Mouse (Mus musculus) kidney, postnatal 0 days (tissue): Measurements from ENCODE around the gene Ldhc. TPM values are rescaled to one million over a fixed set of nuclear protein-coding genes. Genes with fewer than 3 reads are reported as not detected.
A peak's percentile ranks its signal among the peaks of the same experiment; 100 is the strongest.

Experiments
- ATAC-seq: fragments of 200-750 bp; cut with Nextera tagmentation; replicated peaks from 2 replicates; pipeline ENCODE4 v1.8.0; 2017; ENCODE audit warnings: low read depth, moderate number of reproducible peaks, moderate TSS enrichment, moderate library complexity; ENCODE audit not compliant: low FRiP score
- DNase-seq: peaks from one replicate; pipeline ENCODE4 v3.0.0-alpha.2; 2016; ENCODE audit warnings: low spot score
- H3K27ac ChIP-seq: fragments of 300-500 bp; sonication (generic); 2 replicates; pipeline ENCODE4 v1.5.1; 2014; ENCODE audit warnings: mild to moderate bottlenecking
- H3K27me3 ChIP-seq: fragments of 300-500 bp; sonication (generic); 2 replicates; pipeline ENCODE4 v1.6.1; 2014; ENCODE audit warnings: low read length, mixed read lengths; ENCODE audit not compliant: insufficient read depth
- H3K36me3 ChIP-seq: fragments of 300-500 bp; sonication (generic); 2 replicates; pipeline ENCODE4 v1.6.1; 2014; ENCODE audit warnings: low read length, mixed read lengths; ENCODE audit not compliant: insufficient read depth
- H3K4me1 ChIP-seq: fragments of 300-500 bp; sonication (generic); replicated peaks from 2 replicates; pipeline ENCODE4 v1.6.1; 2014; ENCODE audit warnings: antibody characterized with exemption, low read length, mixed read lengths; ENCODE audit not compliant: insufficient read depth
- H3K4me2 ChIP-seq: fragments of 300-500 bp; sonication (generic); 2 replicates; pipeline ENCODE4 v1.6.1; 2014; ENCODE audit warnings: mild to moderate bottlenecking, low read length, moderate library complexity, mixed read lengths
- H3K4me3 ChIP-seq: fragments of 300-500 bp; sonication (generic); replicated peaks from 2 replicates; pipeline ENCODE4 v1.5.1; 2014; ENCODE audit warnings: low read depth, low read length
- H3K9ac ChIP-seq: fragments of 300-500 bp; sonication (generic); 2 replicates; pipeline ENCODE4 v1.6.1; 2014; ENCODE audit warnings: low read depth, low read length
- H3K9me3 ChIP-seq: fragments of 300-500 bp; sonication (generic); replicated peaks from 2 replicates; pipeline ENCODE4 v1.6.1; 2016; ENCODE audit warnings: low read length, inconsistent platforms, mixed read lengths
- CTCF ChIP-seq: IDR thresholded peaks from 2 replicates; pipeline ENCODE4 v1.5.1; 2016; ENCODE audit warnings: antibody characterized with exemption, low read depth, mild to moderate bottlenecking, moderate library complexity
- WGBS: fragments of 180-500 bp; shearing (Covaris S2); extraction: QIAGEN DNeasy Blood & Tissue Kit; methylation state at CpG from one replicate; pipeline ENCODE4 v1.1.7; 2014; 5-methylcytosine and 5-hydroxymethylcytosine counted together
- polyA plus RNA-seq: library from polyadenylated mRNA; unstranded; fragments of >200 nt; fragmentation: Nextera tagmentation; extraction: Ambion mirVana; gene quantifications from 2 replicates; pipeline ENCODE4 v1.2.1, GENCODE M21; 2015

Gene Ldhc
- polyA plus RNA-seq, 1 experiment from 2014 or later: not detected

GRCm38 (mm10) chr7:46846486-46847244 is 14.3 kb upstream of the Ldhc start:
- H3K4me1 ChIP-seq: peaks cover 17% of the 10 kb centered on the region
- H3K27me3 ChIP-seq: no peaks in the 10 kb centered on the region
- 2% methylated on average over 28 of the region's 28 CpGs for WGBS
- peak overlapping the region; percentile 95 for H3K27ac ChIP-seq
- ATAC-seq: peak; percentile 55
- H3K4me3 ChIP-seq: peak overlapping the region; percentile 96
- DNase-seq: peak; percentile 85
- peaks cover 30% of the 10 kb centered on the region for H3K36me3 ChIP-seq
- peak overlapping the region; percentile 91 for H3K9ac ChIP-seq
- no peaks in the 10 kb centered on the region for H3K9me3 ChIP-seq
- peak; percentile 53; the same call in 1 of the 2 replicates for TF ChIP-seq CTCF
- H3K4me2 ChIP-seq: peak overlapping the region; percentile 99

GRCm38 (mm10) chr7:46849287-46849686 is 11.7 kb upstream of the Ldhc start:
- no peak overlapping the region for H3K4me3 ChIP-seq
- no peaks in the 10 kb centered on the region for H3K27me3 ChIP-seq
- no peak for ATAC-seq
- no peak for DNase-seq
- no peak overlapping the region for H3K4me2 ChIP-seq
- no peak for TF ChIP-seq CTCF
- peaks cover 53% of the 10 kb centered on the region for H3K36me3 ChIP-seq
- no peak overlapping the region for H3K9ac ChIP-seq
- no peak overlapping the region for H3K27ac ChIP-seq
- WGBS: 70% methylated on average over 5 of the region's 5 CpGs
- H3K4me1 ChIP-seq: peaks cover 17% of the 10 kb centered on the region
- no peaks in the 10 kb centered on the region for H3K9me3 ChIP-seq

DNA sequence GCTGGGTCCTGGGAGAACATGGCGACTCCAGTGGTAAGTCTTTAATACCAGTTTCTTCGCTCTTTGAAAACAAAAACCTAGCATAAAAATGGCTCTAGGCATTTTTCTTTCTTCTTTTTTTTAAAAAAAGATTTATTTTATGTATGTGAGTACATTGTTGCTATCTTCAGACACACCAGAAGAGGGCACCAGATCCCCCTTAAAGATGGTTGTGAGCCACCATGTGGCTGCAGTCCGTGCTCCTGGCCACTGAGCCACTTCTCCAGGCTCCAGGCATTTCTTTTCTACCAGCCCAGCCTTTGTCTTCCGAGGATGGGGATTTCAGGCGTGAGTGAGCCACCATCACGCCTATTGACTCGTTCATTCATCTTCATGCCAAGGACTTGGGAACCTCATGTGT is 10.0 kb upstream of the Ldhc start:
- ATAC-seq (no peak), DNase-seq (no peak)
- Histone ChIP-seq H3K4me3 (no peak overlapping the region), H3K9me3 (no peaks in the 10 kb centered on the region), H3K27ac (no peak overlapping the region), H3K9ac (no peak overlapping the region), H3K27me3 (no peaks in the 10 kb centered on the region), H3K36me3 (peaks cover 68% of the 10 kb centered on the region), H3K4me2 (no peak overlapping the region), H3K4me1 (peaks cover 10% of the 10 kb centered on the region)
- 82% methylated on average over 7 of the region's 7 CpGs for WGBS
- TF ChIP-seq CTCF: 0 out of 2 replicates have a peak, but pooled peaks have one; percentile 25

- no peak for TF ChIP-seq CTCF
- Histone ChIP-seq H3K27me3 (no peaks in the 10 kb centered on the region), H3K4me2 (no peak overlapping the region), H3K4me3 (no peak overlapping the region), H3K27ac (no peak overlapping the region), H3K9me3 (no peaks in the 10 kb centered on the region), H3K4me1 (0 out of 2 replicates have a peak, but pooled peaks cover under 1% of the 10 kb centered on the region), H3K9ac (no peak overlapping the region), H3K36me3 (peaks cover 68% of the 10 kb centered on the region)
- DNase-seq (no peak), ATAC-seq (no peak)
- WGBS: 94% methylated on average over 1 of the region's 1 CpGs
These were observed 8.3 kb upstream of the Ldhc start for GRCm38 (mm10) chr7:46852666-46853065.

- Histone ChIP-seq H3K4me1 (no peaks in the 10 kb centered on the region), H3K27ac (no peak overlapping the region), H3K9me3 (no peaks in the 10 kb centered on the region), H3K4me2 (no peak overlapping the region), H3K4me3 (no peak overlapping the region), H3K36me3 (peaks cover 65% of the 10 kb centered on the region), H3K9ac (no peak overlapping the region), H3K27me3 (no peaks in the 10 kb centered on the region)
- 89% methylated on average over 9 of the region's 9 CpGs for WGBS
- no peak for ATAC-seq
- no peak for TF ChIP-seq CTCF
- DNase-seq: no peak
These were observed 7.6 kb upstream of the Ldhc start for GRCm38 (mm10) chr7:46853365-46853764.

DNA sequence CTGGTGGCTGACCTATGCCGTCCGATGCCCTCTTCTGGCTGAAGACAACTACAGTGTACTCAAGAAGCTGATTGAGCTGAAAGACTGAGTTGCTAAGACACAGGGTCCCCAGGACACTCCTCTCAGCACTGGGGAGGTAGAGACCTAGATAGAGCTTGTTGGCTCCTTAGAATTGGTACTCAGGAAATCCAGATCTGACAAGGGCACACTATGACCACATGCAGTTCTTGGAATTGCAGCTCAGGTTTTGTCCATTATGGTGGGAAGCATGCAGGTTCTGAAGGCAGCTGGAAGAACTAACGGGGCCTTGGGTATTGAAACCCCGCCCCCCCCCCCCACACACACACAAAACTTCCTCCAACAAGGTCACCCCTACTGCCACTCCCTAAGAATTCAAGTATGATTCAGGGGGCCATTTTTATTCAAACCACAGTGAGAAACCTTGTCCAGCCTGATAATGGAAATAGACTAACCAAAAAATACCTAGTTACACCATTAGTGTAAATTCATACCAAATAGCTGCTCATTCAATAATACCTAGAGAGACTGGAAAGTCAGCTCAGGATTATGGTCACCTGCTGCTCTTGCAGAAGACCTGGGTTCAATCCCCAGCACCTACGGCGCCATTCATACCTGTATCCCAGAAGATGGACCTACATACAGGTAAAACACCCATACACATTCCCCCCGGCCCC is 5.0 kb upstream of the Ldhc start:
- WGBS: 65% methylated on average over 7 of the region's 7 CpGs
- ATAC-seq: no peak

More for the DNA sequence above, 5.0 kb upstream of the Ldhc start:
- no peak overlapping the region for H3K4me2 ChIP-seq
- TF ChIP-seq CTCF: peak; percentile 17; the same call in 1 of the 2 replicates
- no peak for DNase-seq
- no peaks in the 10 kb centered on the region for H3K9me3 ChIP-seq
- H3K9ac ChIP-seq: no peak overlapping the region
- H3K27ac ChIP-seq: no peak overlapping the region
- peaks cover 44% of the 10 kb centered on the region for H3K36me3 ChIP-seq
- no peaks in the 10 kb centered on the region for H3K4me1 ChIP-seq
- H3K4me3 ChIP-seq: no peak overlapping the region
- no peaks in the 10 kb centered on the region for H3K27me3 ChIP-seq
